Mouse (Mus musculus) cerebellum, adult 9-11 months (tissue): ENCODE measurements around the gene Ncs1.
A peak's percentile ranks its signal among the peaks of the same experiment; 100 is the strongest.

Experiments
- DNase-seq: peaks from one replicate; pipeline ENCODE4 v3.0.0; 2022

Gene Ncs1

GRCm38 (mm10) chr2:31245491-31246141 is at the start of gene Ncs1:
Ncs1 (plus strand) TSS chr2:31245823.
- DNase-seq, result peak; percentile 85

DNA sequence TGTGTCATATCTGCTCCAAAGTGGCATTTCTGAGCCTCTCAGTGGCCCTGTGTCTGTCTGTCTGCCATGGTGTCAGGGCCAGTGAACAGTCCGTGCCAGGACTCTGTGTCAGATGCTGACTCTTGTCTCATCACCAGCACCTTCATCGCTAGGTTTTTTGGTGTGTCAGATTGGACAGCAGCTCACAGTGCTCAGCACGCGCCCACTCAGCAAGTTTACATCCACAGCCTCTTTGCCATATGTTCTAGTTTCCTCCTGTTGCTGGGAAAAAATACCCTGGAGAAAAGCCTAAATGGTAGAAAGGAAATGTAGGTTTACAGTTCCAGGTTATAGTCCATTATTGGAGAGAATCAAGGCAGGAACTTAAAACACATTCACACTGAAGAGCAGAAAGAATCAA is 47.0 kb upstream of the Ncs1 start:
- DNase-seq, result peak; percentile 33

GRCm38 (mm10) chr2:31200051-31200450 is 45.6 kb upstream of the Ncs1 start:
- no peak for DNase-seq

- DNase-seq, result no peak
Observed at GRCm38 (mm10) chr2:31201851-31202250, 43.8 kb upstream of the Ncs1 start.

GRCm38 (mm10) chr2:31202357-31202756 is 43.3 kb upstream of the Ncs1 start:
- no peak for DNase-seq

- DNase-seq, result no peak
Observed at GRCm38 (mm10) chr2:31202956-31203355, 42.7 kb upstream of the Ncs1 start.

DNA sequence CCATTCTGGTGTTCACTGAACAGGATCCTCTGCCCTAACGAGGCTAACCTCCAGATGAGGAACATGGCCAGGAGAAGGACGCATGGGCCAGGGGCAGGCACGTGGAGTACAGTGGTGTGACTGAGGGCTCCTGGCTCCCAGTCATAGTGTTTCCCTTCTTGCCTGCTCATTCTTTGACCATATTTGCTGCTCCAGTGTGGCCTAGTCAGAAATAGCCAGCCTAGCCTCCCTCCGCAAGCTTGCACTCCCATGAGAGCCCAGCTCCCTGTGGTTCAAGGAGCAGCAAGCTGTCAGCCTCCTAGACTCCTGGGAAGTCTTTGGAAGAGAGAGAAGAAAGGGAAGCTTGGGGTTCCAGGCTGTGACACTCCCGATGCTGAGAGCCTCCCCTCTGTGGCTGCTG is 40.9 kb upstream of the Ncs1 start:
- DNase-seq, result no peak

DNA sequence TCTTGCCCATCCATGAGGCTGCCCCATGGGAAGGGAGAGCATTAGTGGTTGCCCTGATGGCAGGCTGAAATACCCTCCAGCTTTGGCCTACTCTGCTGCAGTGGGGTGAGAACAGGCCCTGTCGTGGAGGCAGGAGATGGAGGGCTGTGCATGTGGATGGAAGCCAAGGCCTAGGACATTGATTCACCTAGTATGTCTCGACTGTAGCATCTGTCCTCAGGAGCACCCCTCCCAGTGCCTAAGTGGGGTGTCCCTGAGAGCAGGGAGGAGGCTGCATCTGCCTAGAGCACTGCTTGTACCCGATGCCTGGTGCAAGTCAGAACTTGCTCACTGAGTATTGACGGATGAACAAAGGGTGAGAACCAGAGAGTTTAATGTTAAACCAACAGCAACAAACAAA is 39.4 kb upstream of the Ncs1 start:
- DNase-seq, result no peak

GRCm38 (mm10) chr2:31206882-31207281 is 38.7 kb upstream of the Ncs1 start:
- no peak for DNase-seq

GRCm38 (mm10) chr2:31208544-31209142 is 37.0 kb upstream of the Ncs1 start:
- DNase-seq, result no peak

DNA sequence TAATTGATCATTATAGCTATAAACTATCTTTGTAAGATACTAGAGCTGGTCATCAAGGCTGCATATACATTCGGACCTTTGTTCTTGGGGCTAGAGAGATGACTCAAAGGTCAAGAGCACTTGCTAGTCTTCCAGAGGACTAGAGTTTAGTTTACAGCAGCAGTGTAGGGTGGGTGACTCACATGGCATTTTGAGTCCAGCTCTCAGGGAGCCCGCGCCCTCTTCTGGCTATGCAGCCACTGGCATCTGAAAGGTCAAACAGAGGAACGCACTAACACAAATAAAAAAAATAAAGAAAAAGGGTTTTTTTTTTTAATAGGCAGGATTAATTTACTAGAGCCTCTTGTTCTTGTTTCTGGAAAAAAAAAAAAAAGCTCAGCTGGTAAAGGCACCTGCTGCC is 36.1 kb upstream of the Ncs1 start:
- no peak for DNase-seq

GRCm38 (mm10) chr2:31210144-31210847 is 35.3 kb upstream of the Ncs1 start:
- no peak for DNase-seq

DNA sequence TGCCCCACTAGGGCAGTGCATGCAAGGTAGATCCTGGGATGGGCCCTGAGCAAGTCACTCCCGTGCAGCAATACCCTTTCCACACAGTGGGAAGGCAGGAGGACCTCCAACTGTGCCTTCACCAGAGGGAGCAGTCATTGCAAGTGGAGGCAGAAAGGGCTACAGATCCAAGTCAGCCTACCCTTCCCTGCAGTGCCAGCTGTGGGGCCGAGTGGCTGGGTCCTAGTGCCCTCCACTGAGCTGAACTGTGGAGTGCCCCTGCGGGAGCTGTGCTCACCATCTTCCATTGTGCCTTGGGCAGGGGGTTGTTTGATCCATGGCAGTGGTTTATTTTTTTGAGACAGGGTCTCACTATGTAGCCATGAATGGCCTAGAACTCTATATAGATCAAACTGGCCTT is 34.4 kb upstream of the Ncs1 start:
- no peak for DNase-seq

GRCm38 (mm10) chr2:31214211-31214796 is 31.3 kb upstream of the Ncs1 start:
- no peak for DNase-seq

DNA sequence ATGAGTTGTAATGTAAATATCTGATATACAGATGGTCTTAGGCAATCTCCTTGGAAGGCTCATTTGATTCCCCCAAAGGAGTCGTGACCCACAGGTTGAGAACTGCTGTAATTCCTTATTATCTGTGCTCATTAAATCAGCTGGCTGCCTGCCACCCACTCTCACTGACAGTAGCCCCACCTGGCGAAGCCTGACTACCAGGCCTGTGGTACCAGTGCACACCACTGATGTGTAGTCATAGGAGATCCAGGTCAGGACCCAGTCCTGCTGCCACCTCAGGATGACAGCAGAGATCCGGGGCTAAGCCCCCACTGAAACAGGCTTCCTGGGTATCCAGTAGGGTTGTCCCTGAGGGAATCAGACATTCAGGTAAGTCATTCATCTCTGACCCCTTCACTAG is 27.0 kb upstream of the Ncs1 start:
- no peak for DNase-seq

- no peak for DNase-seq
Observed at GRCm38 (mm10) chr2:31219470-31219869, 26.2 kb upstream of the Ncs1 start.

- DNase-seq, result no peak
Observed at GRCm38 (mm10) chr2:31220844-31221243, 24.8 kb upstream of the Ncs1 start.

- no peak for DNase-seq
Observed at GRCm38 (mm10) chr2:31221582-31221981, 24.0 kb upstream of the Ncs1 start.

DNA sequence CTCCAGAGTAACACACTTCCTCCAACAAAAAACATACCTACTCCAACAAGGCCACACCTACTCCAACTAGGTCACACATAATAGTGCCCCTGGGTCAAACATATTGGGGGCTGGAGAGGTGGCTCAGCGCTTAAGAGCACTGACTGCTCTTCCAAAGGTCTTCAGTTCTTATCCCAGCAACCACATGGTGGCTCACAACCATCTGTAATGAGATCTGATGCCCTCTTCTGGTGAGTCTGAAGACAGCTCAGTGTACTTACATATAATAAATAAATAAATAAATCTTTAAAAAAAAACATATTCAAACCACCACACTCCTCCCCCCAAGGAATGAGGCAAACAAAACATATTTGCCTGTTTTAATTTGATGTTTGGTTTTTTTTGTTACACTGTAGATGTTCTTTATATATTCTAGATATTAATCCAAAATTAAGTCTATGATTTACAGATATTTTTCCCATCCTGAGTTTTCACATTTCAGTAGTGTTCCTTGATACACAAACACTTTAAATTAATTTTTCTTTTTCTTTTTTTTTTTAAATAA is 16.8 kb upstream of the Ncs1 start:
- no peak for DNase-seq

- peak; percentile 51 for DNase-seq
Observed at GRCm38 (mm10) chr2:31239203-31239696, 6.4 kb upstream of the Ncs1 start.

DNA sequence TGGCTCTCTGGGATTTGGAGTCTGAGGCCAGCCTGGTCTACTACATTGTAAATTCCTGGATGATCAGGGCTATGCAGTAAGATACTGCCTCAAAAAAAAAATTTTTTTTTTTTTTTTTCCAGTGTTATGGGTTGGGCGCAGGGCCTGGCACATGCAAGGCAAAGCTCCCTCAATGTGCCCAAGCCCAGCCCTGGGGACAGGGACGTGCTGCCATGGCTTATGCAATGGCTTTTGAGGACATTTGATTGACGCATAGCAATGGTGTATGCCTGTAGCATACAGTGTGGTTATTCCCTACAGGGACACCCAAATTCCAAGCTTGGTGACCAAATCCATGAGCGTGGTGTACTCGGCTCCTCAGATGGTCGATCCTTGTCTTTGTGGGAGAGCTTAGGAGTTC is 5.8 kb upstream of the Ncs1 start:
- DNase-seq, result no peak

DNA sequence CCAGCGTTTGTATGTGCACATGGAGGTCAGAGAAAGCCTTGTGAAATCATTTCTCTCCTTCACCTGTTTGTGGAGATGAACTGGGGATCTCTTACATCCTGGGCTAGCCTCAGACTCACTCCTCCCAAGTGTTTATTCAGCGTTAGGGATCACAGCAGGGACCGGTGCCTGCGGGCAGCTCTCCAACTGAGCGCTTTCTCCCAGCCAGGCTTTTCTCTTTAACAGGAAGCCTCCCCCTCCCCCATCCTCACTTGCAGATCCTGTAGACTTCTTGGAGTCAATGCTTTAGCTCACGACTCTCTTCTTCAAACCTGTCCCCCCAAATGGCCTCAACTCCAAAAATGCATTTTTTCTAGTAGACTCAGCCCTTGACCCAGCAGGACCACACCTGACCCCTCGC is 4.0 kb upstream of the Ncs1 start:
- DNase-seq, result no peak

DNA sequence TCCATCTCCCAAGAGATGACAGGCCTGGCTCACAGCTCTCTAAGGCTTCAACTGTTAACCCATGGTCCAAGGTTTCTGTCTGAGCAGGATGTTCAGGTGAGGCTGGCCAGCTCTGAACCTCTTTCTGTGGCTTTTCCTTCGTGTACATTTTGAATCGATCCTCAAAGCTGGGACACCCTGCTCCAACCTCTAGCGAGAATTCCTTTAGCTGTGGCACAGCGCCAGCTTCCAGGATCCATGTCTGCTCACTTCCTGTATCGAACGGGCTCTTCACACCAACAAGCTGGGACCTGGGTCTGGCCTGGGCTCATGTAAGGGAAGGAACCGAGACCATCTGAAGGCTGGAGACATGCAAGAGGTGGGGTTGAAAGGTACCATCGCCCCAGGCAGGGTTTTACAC is 1.4 kb upstream of the Ncs1 start:
- DNase-seq, result peak; percentile 59

DNA sequence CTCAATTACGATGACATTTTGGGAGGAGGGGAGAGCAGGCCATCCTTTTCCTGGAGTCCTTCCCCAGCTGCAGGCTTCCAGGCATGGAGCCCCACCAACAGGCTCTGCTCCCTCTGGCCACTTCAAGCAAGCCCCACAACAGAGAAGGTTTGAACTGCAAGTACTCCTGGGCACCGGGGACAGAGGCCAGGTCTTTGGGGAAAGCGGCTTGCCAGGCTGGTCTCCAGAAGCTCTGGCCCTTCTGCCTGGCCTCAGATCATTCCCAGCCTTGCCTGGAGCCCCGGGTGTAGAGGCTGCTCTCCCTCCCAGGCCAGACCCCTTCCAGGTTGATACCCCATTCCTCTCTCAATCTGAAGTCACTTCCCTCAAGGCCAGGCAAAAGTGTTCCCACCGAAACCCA is 572 bp upstream of the Ncs1 start:
- DNase-seq, result no peak
